Mouse (Mus musculus): ENCODE results near the gene Psat1. TPM values are rescaled to one million over a fixed set of nuclear protein-coding genes. Genes with fewer than 3 reads are reported as not detected.

Psat1 gene
- total RNA-seq (2021) = 100 to 1,000 TPM in 1 of 2 experiments, 10 to 100 TPM in 1; 96.4 to 119 TPM

DNA sequence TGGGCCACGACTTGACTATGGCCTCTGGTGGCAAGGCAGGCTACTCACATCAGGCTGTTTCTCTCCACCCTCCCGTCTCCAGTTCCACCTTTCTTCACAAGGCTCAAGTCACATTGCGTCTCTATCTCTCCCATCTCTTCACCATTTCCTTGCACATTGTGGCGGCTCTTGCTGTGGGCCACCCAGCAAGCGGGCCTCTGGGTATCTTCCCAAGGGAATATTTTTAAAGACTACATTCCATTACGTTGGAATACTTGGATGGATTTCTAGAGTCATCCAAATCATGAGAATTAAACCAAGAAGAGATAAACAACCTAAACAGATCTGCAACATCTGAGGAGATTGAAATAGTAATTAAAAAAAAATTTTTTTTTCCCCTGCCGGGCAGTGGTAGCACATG lies at the start of gene Psat1:
Gene Psat1, minus strand, starts transcription at position 101 of the 400 bp plus-strand sequence.
- intact Hi-C loops (cut with DNase I) = no loop called here
- no peak for DNase-seq (ENCODE audit: low spot score in 2 of 2)

DNA sequence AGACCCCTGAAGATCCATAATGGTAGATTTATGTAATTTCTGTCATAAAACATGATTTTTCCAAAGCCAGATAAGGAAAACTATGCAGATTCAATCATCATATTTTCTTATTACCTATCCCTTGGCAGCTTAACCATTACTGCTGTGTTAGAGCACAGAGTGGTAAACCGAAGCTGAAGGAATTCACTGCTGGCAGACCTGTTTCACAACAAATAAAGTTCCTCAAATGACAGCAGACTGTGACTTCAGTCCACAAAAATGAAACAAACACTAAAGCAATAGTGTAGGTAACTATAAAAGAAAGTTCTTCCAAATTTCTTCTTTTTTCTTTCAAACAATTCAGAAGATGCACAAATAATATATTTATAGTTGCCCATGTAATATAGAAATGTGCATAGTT lies 43.0 kb upstream of the Psat1 start:
- intact Hi-C loops (cut with DNase I) = no loop called here
- no peak for DNase-seq (ENCODE audit: low spot score in 2 of 2)

DNA sequence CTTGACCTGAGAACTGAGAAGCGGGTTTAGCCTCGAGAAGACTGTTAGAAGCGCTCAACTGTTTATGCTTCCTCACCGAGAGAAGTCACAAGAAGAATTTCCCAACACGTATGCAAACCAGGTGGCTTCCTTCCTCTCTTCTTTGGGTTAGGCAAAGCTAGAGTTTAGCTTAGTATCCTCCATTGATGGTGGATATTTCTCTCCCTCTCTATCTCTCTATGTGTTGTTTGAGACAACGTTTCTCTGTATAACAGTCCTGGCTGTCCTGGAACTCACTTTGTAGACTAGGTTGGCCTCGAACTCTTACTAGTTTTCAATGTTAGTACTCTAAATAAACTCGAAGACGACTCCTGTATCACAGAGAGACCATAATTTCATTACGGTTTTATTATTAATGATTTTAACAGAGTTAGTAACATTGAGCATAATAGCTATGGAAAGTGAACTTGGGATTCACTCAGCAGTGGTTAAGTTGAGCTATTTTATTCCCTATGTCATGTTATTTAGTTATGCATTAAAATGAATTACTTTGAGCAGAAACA lies 38.1 kb upstream of the Psat1 start:
- intact Hi-C loops (cut with DNase I) = no loop called here

DNA sequence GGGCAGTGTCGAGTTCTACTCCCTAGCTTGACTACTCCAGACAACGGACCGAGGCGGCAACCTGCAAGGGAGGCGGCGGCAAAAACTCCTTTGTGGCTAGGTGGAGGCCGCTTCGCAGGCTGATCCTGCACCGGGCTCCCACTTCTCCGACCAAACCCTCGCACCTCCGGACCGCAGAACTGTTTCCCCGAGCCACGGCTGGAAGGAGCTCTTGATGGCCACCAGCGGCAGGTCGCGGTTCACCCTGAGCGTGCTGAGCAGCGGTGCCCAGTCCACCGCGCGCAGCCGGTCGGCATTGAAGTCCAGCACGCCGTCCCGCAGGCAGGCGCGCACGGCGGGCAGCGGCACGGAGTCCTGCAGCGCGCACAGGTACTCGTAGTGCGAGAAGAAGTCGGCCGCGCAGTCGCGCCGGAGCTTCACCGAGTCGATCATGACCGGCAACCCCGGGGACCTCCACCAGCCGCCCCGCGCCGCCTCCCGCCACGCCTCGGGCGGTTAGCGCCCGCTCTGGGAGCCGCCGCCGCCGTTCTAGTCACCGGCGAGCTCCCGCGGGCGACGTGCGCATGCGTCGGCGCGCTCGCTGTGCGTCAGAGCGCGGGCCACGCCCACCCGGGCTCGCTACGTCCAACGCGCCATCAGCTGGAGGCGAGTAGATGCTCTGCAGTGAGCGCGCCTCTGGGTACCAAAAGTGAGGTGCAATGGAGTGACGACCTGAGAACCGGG lies 37.5 kb upstream of the Psat1 start, which contains the start of gene Cep78:
Gene Cep78, minus strand, starts transcription at position 541 of the 723 bp plus-strand sequence.
- intact Hi-C loops (cut with DNase I) = no loop called here
- DNase-seq (ENCODE audit: low spot score in 2 of 2) = peak; percentile 92 to 93

More for the DNA sequence above, 38.1 kb upstream of the Psat1 start:
- no peak for DNase-seq (ENCODE audit: low spot score in 2 of 2)

DNA sequence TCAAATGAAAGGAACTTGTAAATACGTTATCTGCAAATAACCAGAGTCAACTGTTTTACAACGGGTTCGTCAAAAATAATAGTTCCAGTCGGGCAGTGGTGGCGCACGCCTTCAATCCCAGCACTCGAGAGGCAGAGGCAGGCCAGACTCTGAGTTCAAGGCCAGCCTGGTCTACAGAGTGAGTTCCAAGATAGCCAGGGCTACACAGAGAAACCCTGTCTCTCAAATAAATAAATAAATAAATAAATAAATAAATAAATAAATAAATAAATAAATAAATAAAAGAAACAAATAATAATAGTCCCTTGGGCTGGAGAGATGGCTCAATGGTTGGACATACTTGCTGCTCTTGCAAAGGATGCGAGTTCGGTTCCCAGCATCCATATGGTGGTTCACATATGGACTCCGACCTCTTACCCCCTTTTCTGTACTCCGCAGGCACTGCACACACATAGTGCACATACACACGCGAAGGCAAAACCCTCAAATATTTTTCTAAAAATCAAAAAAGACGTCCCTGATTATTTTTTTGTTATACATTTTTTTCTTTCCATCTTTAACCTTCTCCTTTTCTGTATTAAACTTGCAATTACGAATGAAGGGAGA lies 36.7 kb upstream of the Psat1 start:
- no peak for DNase-seq (ENCODE audit: low spot score in 2 of 2)

DNA sequence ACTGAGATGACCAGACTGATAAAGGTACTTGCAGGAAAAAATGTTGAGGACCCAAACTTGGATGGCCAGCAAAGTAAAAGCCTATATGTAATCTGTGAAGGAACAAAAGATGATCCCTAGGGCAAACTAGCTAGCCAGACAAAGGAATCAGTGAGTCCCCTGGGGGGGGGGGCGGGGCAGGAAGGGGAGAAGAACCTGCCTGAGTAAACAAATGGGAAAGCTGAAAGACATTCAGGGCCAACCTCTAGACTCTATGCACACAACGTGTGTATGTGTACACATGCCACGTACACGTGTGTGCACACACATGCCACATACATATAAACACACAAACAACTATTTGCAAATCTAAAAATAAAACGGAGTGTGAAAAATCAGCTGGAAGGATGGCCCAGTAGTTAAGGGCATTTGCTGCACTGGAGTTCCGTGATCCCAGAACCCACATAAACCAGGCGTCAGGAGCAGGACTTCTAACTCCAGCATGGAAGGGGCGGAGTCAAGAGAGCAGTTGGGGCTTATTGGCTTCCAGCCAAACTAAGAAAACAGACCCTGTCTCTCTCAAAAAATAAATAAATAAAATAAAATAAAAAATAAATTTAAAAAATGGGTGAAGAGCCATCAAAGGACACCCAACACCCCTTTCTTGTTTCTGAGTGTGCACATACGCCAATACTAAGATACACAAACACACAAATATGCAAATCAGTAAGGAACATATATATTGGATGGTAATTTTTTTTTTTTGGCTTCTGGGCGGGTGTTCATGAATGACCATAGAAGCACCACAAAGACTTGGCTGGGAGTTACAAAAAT lies 36.0 kb upstream of the Psat1 start:
- intact Hi-C loops (cut with DNase I) = no loop called here
- no peak for DNase-seq (ENCODE audit: low spot score in 2 of 2)

More for the DNA sequence above, 36.7 kb upstream of the Psat1 start:
- intact Hi-C loops (cut with DNase I) = no loop called here

DNA sequence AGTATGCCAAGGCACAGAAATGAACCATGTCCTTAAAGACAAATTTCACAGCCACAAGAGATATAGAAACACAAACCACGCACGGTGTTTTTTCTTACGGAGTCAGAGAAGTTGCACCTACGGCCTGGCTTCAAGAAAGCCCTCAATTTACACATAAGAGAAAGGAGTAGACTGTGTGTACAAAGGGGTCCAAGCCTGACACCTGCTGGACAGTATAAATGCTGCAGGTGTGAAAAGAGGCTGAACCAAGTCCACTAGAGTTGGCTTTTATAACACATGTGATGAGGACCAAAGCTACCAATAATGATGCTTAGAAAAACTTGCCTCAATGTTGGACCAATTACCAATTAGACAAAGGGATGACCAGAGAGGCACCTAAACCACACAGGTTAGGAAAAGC lies 34.7 kb upstream of the Psat1 start:
- intact Hi-C loops (cut with DNase I) = no loop called here
- peak; percentile 14 to 35 for DNase-seq (ENCODE audit: low spot score in 2 of 2)

DNA sequence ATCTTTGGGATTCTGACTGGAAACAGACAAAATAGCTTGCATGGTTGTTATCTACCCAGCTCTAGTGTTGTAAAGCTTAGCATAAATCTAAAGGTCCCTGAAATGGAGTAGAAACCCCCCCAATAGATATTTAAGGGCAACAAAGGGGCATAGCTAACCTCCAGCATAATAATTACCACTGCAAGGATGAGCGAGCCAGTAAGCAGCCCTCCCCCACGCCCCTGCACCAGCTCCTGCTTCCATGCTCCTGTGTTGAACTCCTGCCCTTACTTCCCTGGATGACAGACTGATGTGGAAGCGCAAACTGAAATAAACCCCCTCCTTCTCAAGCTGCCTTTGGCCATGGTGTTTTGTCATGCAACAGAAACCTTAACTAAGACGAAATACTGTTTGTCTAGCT lies 26.2 kb upstream of the Psat1 start:
- intact Hi-C loops (cut with DNase I) = no loop called here
- no peak for DNase-seq (ENCODE audit: low spot score in 2 of 2)

DNA sequence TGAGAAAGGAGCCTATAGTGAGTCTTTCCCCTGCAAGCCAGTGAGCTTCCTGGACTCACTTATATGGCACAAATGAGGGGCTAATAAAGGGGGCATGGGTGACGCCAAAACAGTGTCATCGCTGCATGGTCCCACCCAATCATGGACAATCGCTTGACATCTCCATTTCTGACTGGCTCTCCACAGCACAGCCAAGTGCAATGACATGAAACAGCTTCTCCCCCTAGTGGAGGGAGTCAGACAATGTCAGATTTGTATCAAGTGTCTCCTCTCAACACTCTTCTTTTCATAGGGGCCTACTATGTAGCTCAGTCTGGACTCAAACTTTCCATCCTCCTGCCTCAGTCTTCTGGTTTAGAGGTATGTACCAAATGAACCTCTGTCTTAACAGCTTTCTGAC lies 17.9 kb upstream of the Psat1 start:
- intact Hi-C loops (cut with DNase I) = loop anchor here (10.0 kb wide), 1 partner anchor 1980 kb away; no protein-coding TSS in a partner anchor
- peak; percentile 17 to 23 for DNase-seq (ENCODE audit: low spot score in 2 of 2)

DNA sequence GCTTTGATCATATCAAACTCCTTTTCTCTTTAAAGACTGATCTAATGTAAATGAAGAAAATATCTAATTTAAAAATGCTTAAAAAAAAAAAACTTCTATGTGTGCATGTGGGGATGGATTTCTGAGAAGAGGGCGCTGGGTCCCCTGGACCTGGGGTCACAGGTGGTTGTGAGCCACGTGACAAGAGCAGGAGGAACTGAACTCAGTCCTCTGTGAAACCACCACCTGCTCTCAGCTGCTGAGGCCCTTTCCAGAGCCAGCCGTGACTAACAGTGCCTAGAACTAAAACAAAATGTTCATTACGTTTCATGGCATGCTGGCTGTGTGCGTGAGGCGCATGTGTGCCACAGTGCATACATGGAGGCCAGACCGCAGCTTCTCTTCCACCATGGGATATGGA lies 17.4 kb upstream of the Psat1 start:
- intact Hi-C loops (cut with DNase I) = loop anchor here (10.0 kb wide), 1 partner anchor 1980 kb away; no protein-coding TSS in a partner anchor
- no peak for DNase-seq (ENCODE audit: low spot score in 2 of 2)

DNA sequence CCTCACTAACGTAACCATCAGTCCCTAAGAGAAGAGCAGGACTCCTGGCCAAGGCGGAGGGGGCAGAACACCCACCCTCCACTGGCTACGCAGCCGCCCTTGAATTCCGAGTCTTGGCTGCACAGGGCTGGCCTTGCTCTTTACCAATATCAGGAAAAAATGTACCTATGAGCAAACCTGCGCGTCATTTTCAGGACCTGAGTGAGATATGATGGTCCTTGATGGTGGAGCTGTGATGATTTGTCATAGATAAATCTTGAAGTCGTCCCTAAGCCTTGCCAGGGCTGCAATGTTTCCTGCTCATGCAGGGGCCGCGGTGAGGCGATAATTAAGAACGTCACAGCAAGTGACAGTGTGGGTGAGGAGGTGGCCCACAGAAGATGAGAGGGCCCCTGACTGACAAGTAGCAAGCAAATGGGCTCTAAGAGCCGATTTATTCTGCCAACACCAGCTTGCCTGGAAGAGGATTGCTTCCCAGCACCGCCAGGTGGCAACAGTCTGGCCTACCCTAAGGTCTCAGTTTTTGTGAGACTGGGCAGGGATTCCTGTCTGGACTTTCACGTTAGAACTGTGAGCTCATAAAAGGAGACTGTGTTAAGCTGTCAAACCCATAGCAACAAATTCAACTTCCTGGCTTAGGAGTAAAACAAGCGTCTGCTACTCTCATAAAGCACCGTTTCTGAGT lies 16.0 kb upstream of the Psat1 start:
- no peak for DNase-seq (ENCODE audit: low spot score in 2 of 2)
- intact Hi-C loops (cut with DNase I) = loop anchor here (10.0 kb wide), 1 partner anchor 1978 kb away; no protein-coding TSS in a partner anchor

DNA sequence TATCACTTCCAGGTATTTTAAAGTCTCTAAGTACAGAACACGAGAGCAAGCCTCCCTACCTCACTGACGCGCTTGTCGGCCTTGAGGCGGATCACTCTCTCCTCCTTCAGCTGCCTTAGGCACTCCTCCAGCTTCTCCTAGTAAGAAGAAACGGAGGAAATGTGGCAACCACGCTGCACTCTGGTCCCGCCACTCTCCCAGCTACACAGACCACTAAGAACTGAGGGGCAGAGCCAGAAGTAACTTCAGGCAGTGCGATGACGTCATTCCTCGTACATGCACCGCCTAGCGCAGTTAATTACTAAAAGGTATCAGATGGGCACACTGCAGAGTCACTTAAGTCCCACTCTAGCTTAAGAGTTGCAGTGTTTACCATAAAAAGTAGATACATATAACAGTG lies 15.2 kb upstream of the Psat1 start:
- intact Hi-C loops (cut with DNase I) = loop anchor here (10.0 kb wide), 1 partner anchor 1978 kb away; no protein-coding TSS in a partner anchor
- DNase-seq (ENCODE audit: low spot score in 2 of 2) = no peak

DNA sequence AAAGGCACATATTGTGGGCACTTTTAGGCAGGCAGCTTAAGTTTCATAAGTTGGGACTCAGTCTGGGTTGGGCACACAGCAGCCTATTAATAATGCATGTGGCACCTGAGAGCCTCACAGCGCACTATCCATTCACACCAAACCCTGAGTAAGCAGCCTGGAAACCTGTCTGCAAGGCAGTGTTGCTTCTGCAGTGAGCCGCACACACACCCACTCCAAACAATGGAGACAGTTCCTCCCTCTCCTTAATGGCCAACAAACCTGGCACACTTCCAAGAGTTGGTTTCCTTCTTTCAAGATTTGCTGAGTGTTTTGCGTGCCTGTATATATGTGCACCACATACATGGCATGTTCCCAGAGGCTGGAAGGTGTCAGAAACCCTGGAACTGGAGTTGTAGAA lies 3.1 kb upstream of the Psat1 start:
- intact Hi-C loops (cut with DNase I) = no loop called here
- DNase-seq (ENCODE audit: low spot score in 2 of 2) = no peak

DNA sequence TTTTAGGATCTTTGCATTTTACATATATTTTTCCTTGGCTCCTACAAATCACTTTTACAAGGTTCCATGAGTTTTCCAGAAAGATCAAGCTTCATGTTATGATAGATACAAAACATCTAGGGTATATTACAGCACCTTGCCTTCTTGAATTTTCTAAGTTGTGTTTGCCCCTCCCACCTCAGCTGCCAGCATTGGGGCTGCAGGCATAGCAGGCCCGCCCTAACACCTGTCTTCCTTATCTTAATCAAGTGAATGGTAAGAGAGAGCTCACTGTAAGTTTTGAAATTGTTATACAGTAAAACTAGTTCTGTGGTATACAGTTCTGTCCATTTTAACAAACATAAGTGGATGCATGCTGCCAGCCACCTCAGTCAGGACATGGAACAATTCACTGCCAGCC lies 1.7 kb upstream of the Psat1 start:
- no peak for DNase-seq (ENCODE audit: low spot score in 2 of 2)
- intact Hi-C loops (cut with DNase I) = no loop called here

DNA sequence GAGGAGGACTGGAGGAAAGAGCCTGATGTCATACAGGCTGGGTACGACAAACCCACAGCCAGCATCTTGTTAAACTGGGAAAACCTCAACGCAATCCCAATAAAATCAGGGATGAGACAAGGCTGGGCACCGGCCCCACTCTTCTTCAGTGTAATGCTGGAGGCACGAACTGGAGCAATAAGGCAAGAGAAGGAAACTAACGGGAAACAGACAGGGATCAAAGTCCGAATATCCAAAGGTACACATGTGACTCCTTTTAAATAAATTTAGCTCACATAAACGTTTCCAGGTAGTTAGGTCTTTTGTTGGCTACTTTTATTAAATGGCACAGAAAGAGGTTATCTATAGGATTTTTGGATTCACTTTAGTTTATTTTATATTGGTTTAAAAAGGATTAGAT lies 1.3 kb upstream of the Psat1 start:
- intact Hi-C loops (cut with DNase I) = no loop called here
- DNase-seq (ENCODE audit: low spot score in 2 of 2) = no peak

DNA sequence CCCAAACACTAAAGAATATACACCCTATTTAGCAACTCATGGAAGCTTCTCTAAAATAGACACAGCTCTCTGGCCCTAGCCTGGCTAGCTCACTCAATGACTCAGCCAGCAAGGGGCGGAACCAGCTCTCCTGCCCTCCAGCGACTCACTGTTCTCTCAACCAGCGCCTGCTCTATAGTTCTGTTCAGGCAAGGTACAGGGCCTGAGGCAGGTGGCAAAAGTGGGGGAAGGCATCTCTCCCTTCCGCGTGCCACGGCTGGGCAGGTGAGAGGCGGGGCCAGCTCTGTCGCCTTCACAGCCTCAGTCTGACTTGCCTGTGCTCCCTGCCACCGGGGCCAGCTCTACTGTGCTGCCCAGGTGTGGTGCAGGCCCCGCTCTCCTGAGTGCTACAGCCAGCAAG lies 474 bp downstream of the Psat1 start:
- intact Hi-C loops (cut with DNase I) = no loop called here
- DNase-seq (ENCODE audit: low spot score in 2 of 2) = peak in 1 of 2 experiments; percentile 18

DNA sequence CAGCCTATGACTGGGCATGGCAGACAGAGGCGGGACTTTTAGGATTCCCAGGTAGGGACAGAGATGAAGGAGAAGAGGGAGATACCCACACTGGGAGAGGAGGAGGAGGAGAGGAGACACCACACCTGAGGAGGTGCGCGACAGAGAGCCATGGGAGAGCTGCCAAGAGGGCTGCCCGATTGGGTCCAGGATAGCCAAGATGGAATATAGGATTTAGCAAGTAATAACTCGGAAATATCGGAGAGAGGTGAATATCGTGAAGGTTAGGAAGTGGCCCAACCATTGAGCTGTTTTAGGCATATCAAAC lies 4.1 kb downstream of the Psat1 start:
- intact Hi-C loops (cut with DNase I) = no loop called here
- DNase-seq (ENCODE audit: low spot score in 2 of 2) = no peak

DNA sequence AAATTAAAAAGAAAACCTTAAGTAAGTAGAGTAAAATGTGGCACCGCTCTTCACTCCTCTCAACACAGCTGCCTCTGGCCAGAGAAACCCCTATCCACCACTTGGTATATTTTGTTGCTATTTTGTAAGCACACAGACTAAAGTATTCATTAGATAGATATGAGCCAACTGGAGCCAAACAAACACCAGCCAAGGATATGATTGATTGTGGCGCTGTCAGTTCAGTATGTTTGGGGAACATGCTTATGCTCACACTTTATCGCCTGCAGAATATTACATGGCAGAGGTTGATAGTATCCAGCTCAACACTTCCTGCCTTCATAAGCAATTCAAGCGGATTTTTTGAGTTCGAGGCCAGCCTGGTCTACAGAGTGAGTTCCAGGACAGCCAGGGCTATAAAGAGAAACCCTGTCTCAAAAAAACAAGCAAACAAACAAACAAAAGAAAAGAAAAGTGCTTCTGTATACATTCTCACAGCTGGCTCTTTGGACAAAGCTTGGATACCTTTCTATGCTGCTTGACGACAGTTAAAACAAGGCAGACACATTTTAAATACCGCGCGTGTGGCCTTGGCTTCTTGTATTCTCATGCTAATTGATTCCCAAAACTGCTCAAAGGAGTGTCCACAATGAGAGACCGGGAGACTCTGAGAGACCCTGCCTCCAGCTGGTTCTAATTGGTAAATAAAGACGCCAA lies 4.6 kb downstream of the Psat1 start:
- intact Hi-C loops (cut with DNase I) = no loop called here
- no peak for DNase-seq (ENCODE audit: low spot score in 2 of 2)

DNA sequence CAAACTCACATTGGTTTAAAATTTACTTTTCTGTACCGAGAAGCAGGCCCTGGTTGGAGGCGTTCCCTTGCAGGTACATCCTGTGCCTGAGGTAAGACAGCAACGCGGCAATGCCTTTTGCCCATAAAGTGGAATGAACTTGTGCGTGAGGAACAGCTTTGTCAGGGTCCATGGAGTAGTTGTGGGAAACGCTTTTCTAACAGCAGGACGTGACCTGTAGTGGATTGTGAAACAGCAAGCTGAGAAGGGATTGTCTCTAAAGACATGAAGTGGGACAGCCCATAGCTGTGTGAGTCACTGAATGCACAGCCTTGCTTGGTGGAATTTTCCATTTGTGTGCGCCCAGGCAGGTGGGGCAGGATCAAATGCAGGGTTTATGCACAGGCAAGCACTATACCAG lies 5.7 kb downstream of the Psat1 start:
- intact Hi-C loops (cut with DNase I) = no loop called here
- no peak for DNase-seq (ENCODE audit: low spot score in 2 of 2)

All from left cerebral cortex, postnatal 36 days (tissue).